Mouse (Mus musculus) G1E (cell line): ENCODE measurements at regions not wholly inside any gene's neighbourhood (a gene's known extent, or its start where the extent isn't known, plus 50 kb on each side); places are given as distances from the start of the nearest gene placed in this dataset.

ENCODE experiments used
- ATAC-seq: 2 replicates; pipeline ENCODE4 v1.8.0; 2016; ENCODE audit warnings: mild to moderate bottlenecking; ENCODE audit not compliant: insufficient number of reproducible peaks, poor library complexity, low FRiP score, severe bottlenecking; ENCODE audit errors: extremely low read depth
- DNase-seq: peaks from one replicate; pipeline ENCODE4 v3.0.0; 2012; ENCODE audit warnings: low spot score
- H3K27me3 ChIP-seq: 2 replicates; pipeline ENCODE4 v1.6.1; 2012; ENCODE audit warnings: mild to moderate bottlenecking, low read length, inconsistent platforms; ENCODE audit not compliant: insufficient read depth
- H3K36me3 ChIP-seq: replicated peaks from 2 replicates; pipeline ENCODE3; 2012; ENCODE audit warnings: mild to moderate bottlenecking, inconsistent platforms
- H3K4me1 ChIP-seq: 2 replicates; pipeline ENCODE4 v1.6.1; 2012; ENCODE audit warnings: low read depth, low read length, inconsistent platforms, mixed read lengths; ENCODE audit not compliant: insufficient read depth
- H3K4me3 ChIP-seq: 2 replicates; pipeline ENCODE4 v1.5.1; 2012; ENCODE audit warnings: low read depth, mild to moderate bottlenecking, inconsistent platforms, low read length, moderate library complexity, mixed read lengths
- H3K9me3 ChIP-seq: replicated peaks from 2 replicates; pipeline ENCODE4 v1.6.1; 2012; ENCODE audit warnings: inconsistent platforms
- CTCF ChIP-seq: IDR thresholded peaks from 2 replicates; pipeline ENCODE4 v1.5.1; 2012; ENCODE audit warnings: low read depth, low read length, inconsistent platforms, mixed read lengths
- GATA1 ChIP-seq: IDR thresholded peaks from 2 replicates; pipeline ENCODE4 v1.6.1; 2012; ENCODE audit warnings: borderline replicate concordance, low read length, inconsistent platforms, mixed read lengths
- GATA2 ChIP-seq: IDR thresholded peaks from 2 replicates; pipeline ENCODE4 v1.6.1; 2012; ENCODE audit warnings: low read depth, low read length, inconsistent platforms, borderline replicate concordance
- POLR2AphosphoS5 ChIP-seq: IDR thresholded peaks from 2 replicates; pipeline ENCODE4 v1.6.1; 2012; ENCODE audit warnings: low read depth, low read length, inconsistent platforms; ENCODE audit not compliant: insufficient replicate concordance
- TAL1 ChIP-seq: conservative IDR thresholded peaks from 2 replicates; pipeline ENCODE4 v1.6.1; 2012; ENCODE audit warnings: low read depth, low read length, inconsistent platforms, mixed read lengths

DNA sequence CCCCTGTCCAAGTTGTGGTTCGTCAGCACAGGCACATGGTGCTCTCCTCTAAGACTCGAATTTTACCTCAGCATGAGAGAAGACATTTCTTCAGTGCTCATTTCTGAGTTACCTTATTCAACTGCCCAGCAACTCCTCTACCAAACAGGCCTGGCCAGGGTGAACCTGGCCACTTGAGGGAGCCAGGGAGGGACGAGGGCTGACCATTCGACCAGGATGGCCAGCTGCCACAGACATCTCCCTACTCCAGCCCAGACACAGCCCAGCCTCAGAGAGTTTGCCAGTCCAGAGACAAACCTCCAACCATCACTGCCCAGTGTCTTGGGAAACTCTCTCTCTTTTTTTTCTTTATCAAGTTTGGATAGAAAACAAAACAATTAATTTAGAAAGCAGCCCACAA lies 427.5 kb upstream of the Smim15 start:
- no peak overlapping the region for H3K4me3 ChIP-seq
- peaks cover 8% of the 10 kb centered on the region; the same call in 1 of the 2 replicates for H3K9me3 ChIP-seq
- peaks cover 7% of the 10 kb centered on the region; the same call in 1 of the 2 replicates for H3K27me3 ChIP-seq
- H3K36me3 ChIP-seq: no peaks in the 10 kb centered on the region
- ATAC-seq: no peak
- TF ChIP-seq CTCF (no peak), GATA1 (no peak), TAL1 (no peak), POLR2AphosphoS5 (no peak)
- peaks cover 25% of the 10 kb centered on the region for H3K4me1 ChIP-seq
- no peak for DNase-seq

DNA sequence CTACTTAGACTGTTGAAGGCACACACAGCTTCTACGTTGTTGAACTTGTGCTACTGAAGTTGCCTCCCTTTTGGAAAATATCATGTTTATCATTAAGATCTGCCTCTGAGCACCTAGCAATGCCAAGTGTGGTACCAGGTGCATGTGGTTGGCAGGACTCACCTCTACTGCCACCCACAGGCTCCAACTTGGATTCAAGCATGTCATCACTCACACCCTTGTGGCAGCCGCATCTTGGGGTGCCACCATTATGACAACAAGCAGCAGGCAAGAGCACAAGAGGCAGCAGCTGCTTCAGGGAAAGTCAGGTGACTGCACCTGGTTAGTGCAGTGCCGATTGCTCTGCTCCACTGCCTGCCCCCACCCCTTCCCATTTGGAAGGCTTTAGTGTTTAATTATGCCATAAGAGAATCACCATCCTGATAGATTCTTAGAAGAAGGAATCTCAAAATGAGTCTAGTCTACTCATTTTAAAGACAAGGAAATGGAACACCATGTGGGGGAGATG lies 435.2 kb upstream of the Smim15 start:
- ATAC-seq (no peak), DNase-seq (no peak)
- peaks cover 10% of the 10 kb centered on the region for H3K9me3 ChIP-seq
- H3K4me3 ChIP-seq: no peak overlapping the region
- TF ChIP-seq GATA1 (no peak), CTCF (no peak), GATA2 (no peak), POLR2AphosphoS5 (no peak), TAL1 (no peak)
- no peaks in the 10 kb centered on the region; the same call in 1 of the 2 replicates for H3K4me1 ChIP-seq
- H3K36me3 ChIP-seq: no peaks in the 10 kb centered on the region
- H3K27me3 ChIP-seq: peaks cover 10% of the 10 kb centered on the region

DNA sequence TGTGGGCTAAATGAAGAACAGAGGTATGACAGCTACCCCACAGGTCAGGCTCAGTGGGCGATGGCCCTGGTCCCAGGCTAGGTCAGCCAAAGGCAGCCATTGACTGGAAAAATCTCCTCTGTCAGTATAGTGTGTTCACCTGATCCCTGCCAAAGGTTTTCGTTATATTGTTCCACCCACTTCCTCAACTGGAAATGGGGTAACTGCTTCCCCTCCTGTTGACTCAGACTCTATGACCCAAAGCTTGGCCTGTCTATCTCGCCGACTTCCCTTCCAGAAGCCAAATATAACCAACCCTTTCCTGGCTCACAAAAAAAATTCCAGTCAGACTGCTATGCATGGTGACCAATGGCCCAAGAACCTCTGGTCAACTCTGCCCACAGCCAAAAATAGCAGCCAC lies 437.0 kb upstream of the Smim15 start:
- TF ChIP-seq POLR2AphosphoS5: no peak
- TF ChIP-seq CTCF: no peak
- no peak for TF ChIP-seq GATA2
- no peak for TF ChIP-seq GATA1
- no peak for TF ChIP-seq TAL1
- no peaks in the 10 kb centered on the region for H3K36me3 ChIP-seq
- peaks cover 17% of the 10 kb centered on the region for H3K27me3 ChIP-seq
- DNase-seq (no peak), ATAC-seq (no peak)
- no peak overlapping the region for H3K4me3 ChIP-seq
- peaks cover 14% of the 10 kb centered on the region for H3K9me3 ChIP-seq
- H3K4me1 ChIP-seq: no peaks in the 10 kb centered on the region; the same call in 1 of the 2 replicates

DNA sequence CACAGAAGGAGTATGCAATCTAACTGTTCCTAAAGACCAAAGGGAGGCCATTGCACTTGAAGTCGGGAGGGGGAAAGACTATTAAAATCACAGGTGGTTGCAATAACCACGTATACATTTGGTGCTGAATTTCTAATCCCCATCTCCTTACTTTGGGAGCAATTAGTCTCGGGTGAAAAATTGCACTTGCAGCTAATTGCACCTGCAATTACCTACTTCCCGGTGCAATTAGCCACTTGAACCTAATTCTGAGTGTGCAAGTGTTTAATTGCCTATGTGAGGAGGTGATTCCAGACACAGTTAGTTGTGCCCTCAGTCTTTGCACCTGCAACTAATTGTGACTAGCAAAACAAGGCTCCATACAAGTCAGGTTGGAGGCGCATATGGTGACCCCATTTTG lies 442.1 kb upstream of the Smim15 start:
- no peak for DNase-seq
- TF ChIP-seq GATA2 (no peak), CTCF (no peak), TAL1 (no peak), GATA1 (no peak), POLR2AphosphoS5 (no peak)
- Histone ChIP-seq H3K9me3 (peaks cover 6% of the 10 kb centered on the region), H3K4me3 (no peak overlapping the region), H3K27me3 (peaks cover 15% of the 10 kb centered on the region; the same call in 1 of the 2 replicates), H3K36me3 (no peaks in the 10 kb centered on the region), H3K4me1 (peaks cover 14% of the 10 kb centered on the region)
- no peak for ATAC-seq

DNA sequence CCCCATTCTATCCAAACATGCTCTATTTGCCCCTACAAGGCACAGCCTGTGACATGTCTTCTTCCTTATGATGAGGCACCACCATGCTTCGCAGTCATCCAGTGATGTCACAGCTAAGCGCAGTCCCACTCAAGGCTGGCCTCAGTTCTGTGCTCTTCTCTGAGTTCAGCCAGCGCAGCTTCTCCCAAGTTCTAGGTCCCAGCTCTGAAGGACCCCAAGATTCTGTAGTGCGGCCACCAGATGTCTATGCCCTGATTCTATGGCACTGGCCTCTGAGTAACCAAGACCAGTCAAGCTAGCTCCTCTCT lies 443.2 kb upstream of the Smim15 start:
- no peak for TF ChIP-seq CTCF
- TF ChIP-seq TAL1: no peak
- TF ChIP-seq POLR2AphosphoS5: no peak
- no peak for TF ChIP-seq GATA2
- TF ChIP-seq GATA1: no peak
- no peaks in the 10 kb centered on the region for H3K36me3 ChIP-seq
- ATAC-seq: no peak
- H3K27me3 ChIP-seq: peaks cover 15% of the 10 kb centered on the region; the same call in 1 of the 2 replicates
- H3K9me3 ChIP-seq: peaks cover 6% of the 10 kb centered on the region
- H3K4me3 ChIP-seq: no peak overlapping the region
- DNase-seq: no peak
- peaks cover 18% of the 10 kb centered on the region for H3K4me1 ChIP-seq

DNA sequence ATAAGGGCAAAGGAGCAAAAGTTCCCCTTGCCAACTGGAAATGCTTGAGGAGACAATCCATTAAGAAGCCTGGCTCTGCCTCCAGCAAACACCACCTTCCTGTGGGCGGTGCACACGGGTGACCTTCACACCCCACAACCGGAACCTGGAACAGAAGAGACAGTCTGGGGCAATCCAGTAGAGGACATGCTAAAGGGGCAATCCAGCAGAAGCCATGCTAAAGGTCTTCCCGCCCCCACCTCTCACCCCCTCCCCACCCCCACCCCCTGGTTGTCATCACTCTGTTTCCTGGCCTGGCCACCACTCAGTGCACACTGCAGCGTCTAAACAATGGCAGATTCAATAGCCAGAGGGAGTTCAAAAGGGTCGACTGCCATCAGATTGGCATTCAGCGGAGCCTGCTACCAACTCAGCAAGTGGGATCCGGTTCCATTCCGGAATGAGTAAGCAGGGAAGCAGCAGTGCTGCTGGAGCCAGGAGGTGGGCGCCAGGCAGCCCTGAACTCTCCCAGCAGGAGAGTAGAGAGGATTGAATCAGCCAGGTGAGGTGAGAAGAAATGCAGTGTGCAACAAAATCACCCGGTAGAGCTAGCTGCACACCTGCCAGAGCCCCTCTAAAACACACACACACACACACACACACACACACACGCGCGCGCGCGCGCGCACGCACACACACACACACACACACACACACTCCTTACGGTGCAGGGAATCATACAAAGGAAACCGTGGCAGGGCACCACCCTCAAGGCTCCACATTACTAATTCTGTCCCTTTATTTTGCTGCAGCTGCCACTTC lies 443.7 kb upstream of the Smim15 start:
- peaks cover 20% of the 10 kb centered on the region for H3K4me1 ChIP-seq
- DNase-seq (no peak), ATAC-seq (no peak)
- H3K4me3 ChIP-seq: no peak overlapping the region
- no peaks in the 10 kb centered on the region for H3K36me3 ChIP-seq
- no peak for TF ChIP-seq POLR2AphosphoS5
- no peak for TF ChIP-seq TAL1
- TF ChIP-seq GATA2: no peak
- TF ChIP-seq CTCF: no peak
- TF ChIP-seq GATA1: no peak
- peaks cover 6% of the 10 kb centered on the region for H3K9me3 ChIP-seq
- peaks cover 15% of the 10 kb centered on the region; the same call in 1 of the 2 replicates for H3K27me3 ChIP-seq
